Mouse (Mus musculus): ENCODE results near the gene Olfr987. TPM values are rescaled to one million over a fixed set of nuclear protein-coding genes. Genes with fewer than 3 reads are reported as not detected.

Olfr987 gene
- polyA plus RNA-seq (2017; shearing (Covaris generic)): not detected

GRCm38 (mm10) chr2:85339215-85339614, at the start of gene Olfr987:
Gene Olfr987 (minus strand): TSS chr2:85339315.

GRCm38 (mm10) chr2:85363127-85363526, 24.0 kb upstream of the Olfr987 start, which contains the start of gene Olfr988:
Gene Olfr988 (minus strand): TSS chr2:85363227.

Other genes with a start within 250 kb of the Olfr987 start
- gene Aplnr, start 203.1 kb downstream of the Olfr987 start, polyA plus RNA-seq (2017; shearing (Covaris generic)): not detected
- gene Lrrc55, start 142.1 kb downstream of the Olfr987 start, polyA plus RNA-seq (2017; shearing (Covaris generic)): not detected
- gene Olfr988, start 23.9 kb upstream of the Olfr987 start, polyA plus RNA-seq (2017; shearing (Covaris generic)): not detected
- gene Olfr992, start 70.2 kb upstream of the Olfr987 start, polyA plus RNA-seq (2017; shearing (Covaris generic)): not detected
- not detected for gene Olfr993, start 75.6 kb upstream of the Olfr987 start, polyA plus RNA-seq (2017; shearing (Covaris generic))
- not detected for gene Olfr994, start 97.1 kb upstream of the Olfr987 start, polyA plus RNA-seq (2017; shearing (Covaris generic))
- 0.20 TPM for gene Olfr995, start 104.3 kb upstream of the Olfr987 start, polyA plus RNA-seq (2017; shearing (Covaris generic))
- not detected for gene 4833423E24Rik, start 179.7 kb upstream of the Olfr987 start, polyA plus RNA-seq (2017; shearing (Covaris generic))
- gene Olfr996, start 239.9 kb upstream of the Olfr987 start, polyA plus RNA-seq (2017; shearing (Covaris generic)): not detected
- gene Olfr998, start 249.6 kb upstream of the Olfr987 start, polyA plus RNA-seq (2017; shearing (Covaris generic)): not detected